Mouse (Mus musculus): ENCODE results near the gene Kctd2.
"Not testable (repeated sequence)": the region's sequence is repeated elsewhere in the genome, so short reads cannot be mapped to it uniquely, and the experiment has no call there.

Gene Kctd2

DNA sequence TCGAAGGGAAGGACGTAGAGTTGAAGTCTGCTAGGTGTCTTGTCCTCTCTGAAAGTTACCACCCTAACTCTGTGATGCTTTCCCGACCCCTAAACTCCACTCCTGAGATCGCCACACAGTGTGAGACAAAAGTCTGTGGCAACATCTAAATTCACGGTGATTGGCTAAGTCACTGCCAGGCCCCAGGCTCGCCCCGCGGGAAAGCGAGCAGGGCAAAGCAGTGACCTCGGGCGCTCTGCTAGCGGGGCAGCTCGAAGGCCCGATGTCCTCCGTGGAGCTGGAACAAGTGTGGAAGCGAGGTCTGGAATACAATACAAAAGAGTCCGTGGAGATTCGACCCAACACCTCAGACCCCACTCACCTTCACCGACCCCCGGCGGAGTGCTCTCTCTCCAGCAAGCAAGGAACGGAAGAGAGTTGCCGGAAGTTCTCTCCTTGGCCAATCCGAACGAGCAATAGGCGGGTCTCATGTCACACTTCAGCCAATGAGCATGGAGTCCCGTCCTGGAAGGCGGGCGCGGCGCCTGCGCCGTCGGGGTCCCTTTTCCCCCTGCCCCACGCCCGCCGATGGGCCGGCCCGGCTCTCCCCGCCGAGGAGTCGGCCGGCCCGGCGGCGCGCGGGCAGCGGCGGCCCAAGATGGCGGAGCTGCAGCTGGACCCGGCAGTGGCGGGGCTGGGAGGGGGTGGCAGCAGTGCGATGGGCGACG, at the start of gene Kctd2, which contains the start of gene Atp5h:
Gene Kctd2, plus strand, starts transcription at position 598 of the 707 bp plus-strand sequence.
Gene Atp5h, minus strand, starts transcription at position 432 of the 707 bp plus-strand sequence.
- DNase-seq = peak; percentile 96 to 97

DNA sequence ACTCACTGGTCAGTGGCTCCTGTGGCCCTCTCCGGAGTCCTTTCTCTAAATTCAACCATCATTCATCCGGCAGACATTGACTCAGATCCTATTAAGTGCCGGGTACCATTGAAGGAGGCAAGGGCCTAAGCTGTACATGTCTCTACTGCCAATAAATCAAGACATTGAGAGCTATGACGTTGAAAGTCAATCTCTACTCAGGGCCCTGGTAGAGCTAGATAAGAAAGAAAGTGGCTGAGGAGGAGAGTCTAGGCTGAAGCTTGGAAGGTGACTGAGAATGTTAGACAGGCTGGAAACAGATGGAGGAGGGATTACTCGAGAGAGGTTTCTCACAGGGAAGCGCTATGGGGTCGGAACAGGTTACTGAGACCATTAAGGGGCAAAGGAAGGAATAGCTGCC, 49.6 kb upstream of the Kctd2 start:
- no peak for DNase-seq

DNA sequence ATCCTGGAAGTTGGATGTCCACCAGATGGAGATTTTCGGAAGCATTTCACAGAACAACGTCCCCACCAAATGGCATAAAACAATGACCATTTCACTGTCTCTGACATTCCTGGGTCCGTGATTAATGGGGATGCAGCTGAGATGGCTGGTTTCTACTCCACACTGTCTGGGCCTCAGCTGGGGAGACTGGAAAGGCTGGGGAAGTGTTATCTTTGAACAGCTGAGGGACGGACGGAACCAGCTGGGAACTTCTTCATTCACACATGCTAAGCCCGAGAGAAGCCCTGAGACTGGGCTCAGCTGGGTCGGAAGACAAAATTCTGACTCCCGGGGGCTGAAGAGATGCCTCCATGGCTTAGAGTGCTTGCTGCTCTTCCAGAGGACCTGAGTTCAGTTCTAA, 48.6 kb upstream of the Kctd2 start:
- DNase-seq = no peak

DNA sequence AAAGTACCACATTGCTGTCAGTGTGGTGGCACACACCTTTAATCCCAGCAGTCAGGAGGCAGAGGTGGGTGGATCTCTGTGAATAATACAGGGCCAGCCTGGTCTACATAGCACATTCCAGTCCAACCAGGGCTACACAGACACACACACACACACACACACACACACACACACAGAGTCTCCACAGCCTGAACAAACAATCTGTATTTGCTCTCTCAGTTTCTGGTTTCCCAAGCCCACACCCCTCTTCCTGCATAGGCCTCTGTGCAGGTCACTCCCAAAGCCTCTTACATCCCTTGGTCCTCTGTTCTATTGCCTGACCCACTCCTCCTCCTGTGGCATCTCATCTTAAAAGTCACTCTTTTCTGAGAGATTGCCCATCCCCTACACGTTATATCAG, 47.9 kb upstream of the Kctd2 start:
- DNase-seq = no peak

DNA sequence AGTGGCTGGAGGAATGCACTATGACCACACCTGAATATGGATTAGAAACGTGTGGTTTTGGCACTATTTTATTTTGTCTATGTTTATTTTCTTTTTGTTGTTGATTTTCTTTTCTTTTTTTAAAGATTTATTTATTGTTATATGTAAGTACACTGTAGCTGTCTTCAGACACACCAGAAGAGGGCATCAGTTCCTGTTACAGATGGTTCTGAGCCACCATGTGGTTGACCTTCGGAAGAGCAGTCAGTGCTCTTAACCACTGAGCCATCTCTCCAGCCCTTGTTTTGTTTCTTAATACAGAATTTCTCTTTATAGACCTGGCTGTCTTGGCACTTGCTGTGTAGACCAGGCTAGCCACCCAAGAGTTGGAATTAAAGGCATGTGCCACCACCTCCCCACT, 47.2 kb upstream of the Kctd2 start:
- DNase-seq = no peak

DNA sequence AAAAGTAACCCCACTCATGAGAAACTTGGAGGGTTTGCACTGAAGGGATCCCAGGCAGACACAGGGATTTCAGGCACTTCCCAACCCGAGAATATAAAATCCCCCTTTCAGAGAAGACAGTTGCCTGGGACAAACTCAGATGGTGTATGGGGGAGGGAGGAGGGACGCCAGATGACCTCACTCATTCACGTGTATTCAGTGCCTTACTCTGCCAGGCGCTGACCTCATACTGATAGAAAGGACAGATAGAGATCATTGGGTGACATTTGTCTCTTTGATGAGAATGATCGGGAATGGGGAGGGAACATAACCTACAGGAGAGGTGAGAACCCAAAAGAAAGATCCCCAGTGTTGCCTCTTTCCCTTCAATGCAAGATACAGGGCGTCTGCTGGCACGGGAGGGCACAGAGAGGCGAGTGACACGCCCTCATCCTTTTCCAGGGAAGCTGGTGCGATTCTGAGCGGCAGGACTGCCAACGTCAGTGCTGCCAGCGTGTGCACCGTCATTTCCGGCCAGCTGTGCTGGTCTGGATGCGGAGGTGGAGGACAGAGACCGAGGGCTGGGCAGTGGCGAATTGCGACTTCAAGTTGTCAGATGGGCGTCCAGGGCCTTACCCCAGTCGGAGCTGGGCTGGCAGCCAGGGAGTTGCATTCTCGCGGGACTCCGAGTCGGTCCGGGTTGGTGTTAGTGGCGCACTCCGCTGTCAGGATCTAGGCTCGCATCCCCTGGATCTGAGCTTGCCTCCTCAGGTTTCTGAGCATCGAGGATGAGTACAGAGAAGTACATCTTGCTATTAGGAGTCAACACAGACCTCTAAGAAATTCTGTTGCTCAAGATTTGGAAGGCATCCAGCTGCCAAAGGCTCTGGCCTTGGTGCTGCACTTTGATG, 45.9 kb upstream of the Kctd2 start:
- peak; percentile 78 to 83 for DNase-seq

DNA sequence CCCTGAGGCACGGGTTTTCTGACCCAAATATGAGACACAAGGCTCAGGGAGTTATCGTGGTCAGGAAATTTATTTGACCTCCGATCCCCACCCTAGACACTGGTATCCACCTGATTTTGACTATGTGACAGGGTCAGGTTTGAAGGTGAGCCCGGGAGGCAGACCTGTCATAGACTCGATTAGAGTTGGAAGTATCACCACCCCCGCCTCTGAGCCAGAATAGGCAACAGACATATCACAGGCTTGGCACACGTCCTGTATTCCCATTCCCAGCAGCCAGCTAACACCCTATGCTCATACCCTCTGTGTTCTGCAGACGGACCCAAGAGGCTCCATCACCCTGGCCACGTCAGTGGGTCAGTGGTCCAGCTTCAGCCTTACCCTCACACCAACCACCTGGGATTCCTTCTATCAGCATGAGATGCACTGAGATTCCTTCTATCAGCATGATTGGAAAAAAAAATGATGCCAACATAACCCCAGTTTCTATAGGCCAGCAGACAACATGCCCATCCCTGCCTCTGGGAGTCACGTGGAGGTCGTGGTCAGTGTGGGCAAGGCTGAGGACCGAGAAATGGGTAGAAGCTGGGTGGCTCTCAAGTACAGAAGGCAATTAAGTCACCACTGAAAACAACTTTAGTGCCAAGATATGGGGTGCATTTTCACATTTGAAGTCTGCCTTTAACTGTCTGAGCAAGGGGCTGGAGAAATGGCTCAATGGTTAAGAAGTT, 45.1 kb upstream of the Kctd2 start:
- DNase-seq = no peak

DNA sequence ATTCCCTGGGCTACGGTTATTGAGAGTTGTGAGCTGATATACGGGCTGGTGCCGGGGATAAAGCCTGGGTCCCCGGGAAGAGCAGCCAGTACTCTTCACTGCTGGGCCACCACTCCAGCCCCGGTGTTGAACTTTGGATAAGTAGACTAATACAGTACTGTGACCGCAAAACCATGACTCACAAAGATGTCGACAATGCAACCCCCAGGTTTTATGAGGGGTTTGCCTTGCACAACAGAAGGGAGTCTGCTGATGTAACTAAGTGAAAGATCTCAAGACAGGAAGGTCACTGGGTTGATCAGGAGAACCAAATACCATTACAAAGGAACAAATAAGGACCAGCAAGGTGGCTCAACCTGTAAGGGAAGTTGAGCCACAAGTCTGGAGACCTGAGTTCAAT, 43.2 kb upstream of the Kctd2 start:
- no peak for DNase-seq

DNA sequence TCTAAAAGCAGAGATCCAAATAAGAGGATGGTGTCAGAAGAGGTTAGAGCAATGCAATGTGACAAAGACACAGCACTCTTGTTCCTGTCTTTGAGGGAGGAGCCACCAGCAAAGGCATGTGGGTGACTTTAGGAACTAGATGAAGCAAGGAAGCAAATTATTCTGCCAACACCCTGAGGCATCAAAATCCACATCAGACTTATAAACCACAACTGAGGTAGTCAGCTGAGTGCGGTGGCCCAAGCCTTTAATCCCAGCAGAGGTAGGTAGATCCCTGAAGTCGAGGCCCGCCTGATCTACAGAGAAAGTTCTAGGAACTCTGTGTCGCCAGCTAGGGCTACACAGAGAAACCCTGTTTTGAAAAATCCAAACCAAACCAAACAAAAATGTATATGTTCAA, 42.7 kb upstream of the Kctd2 start:
- DNase-seq = no peak

DNA sequence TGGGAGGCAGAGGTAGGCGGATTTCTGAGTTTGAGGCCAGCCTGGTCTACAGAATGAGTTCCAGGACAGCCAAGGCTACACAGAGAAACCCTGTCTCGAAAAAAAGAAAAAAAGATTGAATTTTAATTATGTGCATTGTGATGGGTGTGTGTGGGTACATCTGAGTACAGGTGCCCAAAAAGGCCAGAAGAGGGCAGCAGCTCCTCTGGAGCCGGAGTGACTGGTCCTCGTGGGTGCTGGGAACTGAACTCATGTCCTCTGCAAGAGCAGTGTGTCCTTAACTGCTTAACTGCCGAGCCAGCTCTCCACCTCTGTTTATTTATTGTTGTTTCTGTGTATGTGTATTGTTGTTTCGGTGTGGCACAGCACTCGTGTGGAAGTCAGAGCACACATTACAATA, 42.1 kb upstream of the Kctd2 start:
- no peak for DNase-seq

DNA sequence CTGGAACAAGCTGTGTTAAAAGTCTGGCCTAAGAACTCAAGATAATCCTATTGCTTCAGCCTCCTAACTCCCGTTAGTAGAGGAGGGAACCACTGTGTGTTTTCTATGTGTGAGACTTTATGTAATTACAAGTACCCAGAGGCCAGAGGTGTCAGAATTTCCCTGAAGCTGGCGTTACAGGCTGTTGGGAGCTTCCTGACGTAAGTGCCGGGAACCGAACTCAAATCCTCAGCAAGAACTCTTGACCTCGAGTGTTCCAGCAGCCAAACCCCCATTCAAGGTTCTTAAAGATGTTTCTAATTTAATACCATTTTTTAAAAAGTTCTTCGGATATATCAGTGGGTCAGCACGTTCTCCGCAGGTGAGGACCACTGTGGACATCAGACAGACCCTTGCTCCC, 38.7 kb upstream of the Kctd2 start:
- DNase-seq = no peak

DNA sequence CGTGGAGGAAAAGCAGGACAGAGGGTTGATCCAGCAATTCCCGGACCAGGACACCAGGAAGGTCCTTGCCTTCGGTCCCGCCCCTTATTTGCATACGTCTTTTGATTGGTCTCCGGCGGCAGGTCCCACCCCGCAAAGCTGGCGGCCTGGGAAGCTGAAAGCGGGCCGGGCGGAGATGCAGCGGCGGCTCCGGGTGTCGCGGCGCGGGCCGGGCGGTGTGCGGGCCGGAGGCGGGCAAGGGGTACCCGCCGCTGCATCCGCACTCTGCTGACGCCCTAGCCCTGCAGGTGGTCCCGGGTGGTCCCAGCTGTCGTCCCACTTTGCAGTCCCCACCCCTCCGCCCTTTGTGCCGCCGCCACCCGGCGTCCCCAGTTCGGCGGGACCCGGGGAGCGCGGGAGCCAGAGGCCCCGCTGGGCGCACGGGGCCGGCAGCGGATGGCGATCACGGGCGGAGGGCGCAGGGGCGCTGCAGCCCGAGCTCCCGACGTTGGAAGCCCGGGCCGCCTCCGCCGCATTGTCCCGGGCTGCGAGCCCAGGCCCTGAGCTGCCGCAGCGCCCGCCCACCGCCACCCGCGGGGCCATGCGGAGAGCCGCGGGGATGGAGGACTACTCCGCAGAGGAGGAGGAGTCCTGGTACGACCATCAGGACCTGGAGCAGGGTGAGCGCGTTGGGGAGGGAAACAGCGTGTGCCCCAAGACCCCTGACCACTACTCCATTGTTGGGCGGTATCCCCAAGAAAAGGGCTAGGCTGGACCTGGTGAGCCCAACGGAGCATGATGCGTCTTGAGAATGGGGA, 38.0 kb upstream of the Kctd2 start, which contains the start of gene Cdr2l:
Gene Cdr2l, plus strand, starts transcription at position 174 of the 797 bp plus-strand sequence.
- DNase-seq = peak; percentile 93 to 97

DNA sequence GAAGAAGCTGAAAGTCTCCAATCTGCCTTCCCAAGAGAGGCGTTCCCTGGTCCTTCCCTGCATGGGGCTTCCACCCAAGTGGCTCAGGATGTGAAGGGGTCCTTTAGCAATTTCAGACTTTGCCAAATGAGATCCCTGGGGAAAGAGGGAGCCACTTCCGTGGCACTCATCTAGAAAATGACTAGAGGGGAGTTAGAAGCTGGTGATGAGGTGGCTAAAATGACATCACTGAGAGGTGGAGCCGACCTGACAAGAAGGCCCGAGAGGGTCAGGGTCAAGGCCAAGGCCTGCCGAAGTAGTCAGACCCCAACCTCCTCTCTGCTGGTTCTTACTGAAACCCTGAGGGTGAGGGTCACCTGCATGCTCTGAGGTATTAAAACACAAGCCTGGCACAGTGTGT, 37.0 kb upstream of the Kctd2 start:
- peak; percentile 36 to 48 for DNase-seq

DNA sequence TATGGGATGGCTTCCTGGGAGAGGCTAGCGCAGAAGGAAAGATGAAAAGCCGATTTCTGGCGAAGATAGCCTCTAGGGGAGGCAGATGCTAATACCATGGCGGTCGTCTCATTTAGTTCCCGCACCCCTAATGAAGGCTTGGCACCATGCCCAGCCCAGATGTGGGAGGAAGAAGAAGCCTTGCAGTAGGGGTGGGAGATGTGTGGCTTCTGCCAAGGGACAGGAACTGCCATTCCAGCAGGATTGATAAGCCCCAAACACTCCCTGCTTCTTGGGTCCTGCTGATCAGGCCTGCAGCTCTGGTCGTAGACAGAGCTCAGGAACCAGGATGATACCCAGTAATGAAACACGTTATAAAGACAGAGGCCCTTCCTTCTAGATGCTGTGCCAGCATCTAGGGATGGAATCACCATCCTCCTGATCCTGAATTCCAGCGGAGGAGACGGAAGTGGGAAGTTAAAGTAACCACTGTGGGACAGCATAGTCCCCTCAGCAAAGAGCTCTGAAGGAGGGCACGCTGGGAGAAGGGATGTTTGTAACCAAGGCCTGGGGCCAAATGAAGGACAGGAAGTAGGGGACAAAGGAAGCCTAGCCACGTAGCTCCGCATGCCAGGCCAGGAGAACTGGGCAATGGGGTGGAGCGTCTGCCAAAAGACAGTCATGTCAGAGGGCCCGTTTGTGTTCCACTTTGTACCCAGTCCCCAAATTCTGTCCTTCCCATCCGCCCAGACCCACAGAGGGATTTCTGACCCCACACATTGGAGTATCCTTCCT, 36.0 kb upstream of the Kctd2 start:
- DNase-seq = peak; percentile 35 to 50

DNA sequence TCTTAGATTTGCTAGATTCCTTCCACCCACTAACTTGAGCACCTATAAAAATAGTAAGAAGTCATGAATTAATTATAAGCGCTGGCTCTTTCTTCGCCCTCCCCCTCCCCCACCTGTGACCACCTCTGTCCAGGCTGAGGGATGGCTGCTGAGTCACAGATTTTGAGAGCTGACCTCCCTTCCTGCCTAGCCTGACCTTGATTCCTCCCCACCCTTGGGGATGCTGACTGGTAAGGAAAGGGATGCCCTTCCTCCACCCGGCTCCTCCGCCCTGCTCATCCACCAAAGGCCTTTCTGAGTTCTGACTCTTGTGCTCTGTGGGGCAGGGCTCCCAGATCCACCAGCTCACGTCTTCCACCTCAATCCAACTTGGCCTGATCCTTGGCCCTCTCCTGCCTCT, 35.3 kb upstream of the Kctd2 start:
- no peak for DNase-seq

DNA sequence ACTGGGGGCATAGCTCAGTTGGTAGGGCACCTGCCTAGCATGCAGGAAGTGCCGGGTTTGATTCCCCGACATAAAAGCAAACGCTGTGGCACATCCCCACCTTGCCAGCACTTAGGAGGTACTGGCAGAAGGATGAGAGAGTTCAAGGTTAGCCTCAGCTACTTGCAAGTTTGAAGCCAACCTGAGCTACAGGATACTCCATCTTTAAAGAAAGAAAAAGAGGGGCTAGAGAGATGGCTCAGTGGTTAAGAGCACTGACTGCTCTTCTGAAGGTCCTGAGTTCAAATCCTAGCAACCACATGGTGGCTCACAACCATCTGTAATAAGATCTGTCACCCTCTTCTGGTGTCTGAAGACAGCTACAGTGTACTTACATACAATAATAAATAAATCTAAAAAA, 33.1 kb upstream of the Kctd2 start:
- DNase-seq = not testable (repeated sequence)

DNA sequence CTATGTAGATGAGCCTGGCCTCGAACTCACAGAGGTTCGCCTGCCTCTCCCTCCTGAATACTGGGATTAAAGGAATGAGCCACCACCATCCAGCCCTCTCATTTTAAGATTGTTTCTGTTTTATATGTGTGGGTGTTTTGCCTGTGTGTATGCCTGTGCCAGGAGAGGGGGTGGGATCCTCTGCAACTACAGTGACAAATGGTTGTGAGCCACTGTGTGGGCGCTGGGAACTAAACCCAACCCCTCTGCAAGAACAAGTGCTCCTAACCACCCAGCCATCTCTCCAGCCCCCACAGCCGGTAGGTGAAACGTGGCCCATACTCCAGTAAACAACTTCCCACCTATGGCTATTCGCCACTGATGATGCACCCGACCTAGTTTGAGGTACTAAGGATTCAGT, 28.6 kb upstream of the Kctd2 start:
- DNase-seq = no peak

DNA sequence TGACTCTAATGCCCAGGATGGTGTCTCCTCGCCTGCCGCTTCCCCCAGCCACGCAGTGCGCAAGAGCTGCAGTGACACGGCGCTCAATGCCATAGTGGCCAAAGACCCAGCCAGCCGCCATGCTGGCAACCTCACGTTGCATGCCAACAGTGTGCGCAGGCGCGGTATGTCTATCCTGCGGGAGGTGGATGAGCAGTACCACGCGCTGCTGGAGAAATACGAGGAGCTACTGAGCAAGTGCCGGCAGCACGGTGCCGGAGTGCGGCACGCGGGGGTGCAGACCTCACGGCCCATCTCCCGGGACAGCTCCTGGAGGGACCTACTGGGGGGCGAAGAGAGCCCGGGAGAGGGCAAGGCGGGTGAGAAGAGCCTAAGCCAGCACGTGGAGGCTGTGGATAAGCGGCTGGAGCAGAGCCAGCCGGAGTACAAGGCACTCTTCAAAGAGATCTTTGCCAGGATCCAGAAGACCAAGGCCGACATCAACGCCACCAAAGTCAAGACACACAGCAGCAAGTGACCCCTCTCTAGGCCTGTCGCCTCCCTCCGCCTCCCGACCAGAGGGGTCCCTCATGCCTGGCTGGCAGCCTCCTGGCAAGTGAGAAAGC, 26.1 kb upstream of the Kctd2 start:
- DNase-seq = peak; percentile 80 to 83

DNA sequence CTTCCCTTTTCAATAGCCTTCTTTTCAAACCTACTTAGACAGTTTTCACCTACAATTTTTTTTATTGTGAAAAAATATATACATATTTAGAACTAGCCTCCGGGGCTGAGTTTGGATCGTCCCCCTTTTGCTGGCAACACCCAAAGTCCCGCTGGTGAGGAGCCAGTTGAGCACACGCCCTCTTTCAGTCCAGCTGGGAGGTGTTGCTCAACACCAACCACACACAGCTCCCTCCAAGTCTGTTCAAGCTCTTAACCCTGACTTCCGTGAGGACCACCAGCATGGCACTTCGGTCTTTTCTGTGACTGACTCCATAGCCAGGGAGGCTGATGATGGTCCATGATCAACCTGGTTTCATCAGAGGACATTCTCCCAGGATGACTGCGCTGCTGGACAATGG, 21.8 kb upstream of the Kctd2 start:
- no peak for DNase-seq

DNA sequence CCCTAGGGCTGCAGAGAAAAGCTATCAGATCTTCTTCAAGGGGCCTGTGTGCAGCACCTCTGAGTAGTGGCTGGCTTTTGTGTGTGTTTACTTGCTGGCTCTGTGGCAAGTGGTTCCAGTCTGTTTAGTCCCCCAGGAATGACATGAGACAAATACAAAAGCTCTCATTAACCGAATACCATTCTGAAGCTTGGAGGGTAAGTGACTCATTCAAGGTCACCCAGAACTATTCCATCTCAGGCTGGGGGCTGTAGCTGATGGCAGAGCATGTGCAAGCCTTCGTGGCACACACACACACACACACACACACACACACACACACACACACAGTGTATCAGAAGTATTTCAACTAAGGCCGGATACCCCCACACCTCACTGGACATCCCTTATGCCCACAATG, 19.8 kb upstream of the Kctd2 start:
- DNase-seq = peak in 1 of 2 experiments; percentile 52

Data from cerebellum, adult 18-20 months (tissue).